Mouse (Mus musculus) heart, adult 2 months (tissue): ENCODE measurements around the gene Olfr190. TPM values are rescaled to one million over a fixed set of nuclear protein-coding genes. Genes with fewer than 3 reads are reported as not detected.

Experiments
- DNase-seq, 2 experiments: peaks; one replicate each; pipeline ENCODE4 v3.0.0; 2021
- H3K27ac ChIP-seq: fragments of 200-600 bp; 2 replicates; pipeline ENCODE4 v1.8.1; 2022
- H3K27me3 ChIP-seq: fragments of 200-500 bp; 2 replicates; pipeline ENCODE4 v1.6.1; 2012; ENCODE audit warnings: mild to moderate bottlenecking, low read length, inconsistent platforms, mixed read lengths; ENCODE audit not compliant: control insufficient read depth, insufficient read depth
- H3K36me3 ChIP-seq: fragments of 200-500 bp; 2 replicates; pipeline ENCODE4 v1.6.1; 2012; ENCODE audit warnings: low read length, inconsistent platforms; ENCODE audit not compliant: control insufficient read depth, insufficient read depth
- H3K4me1 ChIP-seq: fragments of 200-500 bp; 2 replicates; pipeline ENCODE4 v1.6.1; 2011; ENCODE audit warnings: low read length; ENCODE audit not compliant: control insufficient read depth, insufficient read depth
- H3K4me3 ChIP-seq: fragments of 200-600 bp; 2 replicates; pipeline ENCODE4 v1.8.1; 2022
- H3K79me2 ChIP-seq: fragments of 200-500 bp; replicated peaks from 2 replicates; pipeline ENCODE4 v1.6.1; 2012; ENCODE audit warnings: mild to moderate bottlenecking, inconsistent platforms, low read length, moderate library complexity, mixed read lengths; ENCODE audit not compliant: control insufficient read depth, insufficient read depth
- H3K9ac ChIP-seq: fragments of 200-500 bp; 2 replicates; pipeline ENCODE4 v1.6.1; 2012; ENCODE audit warnings: low read depth, mild to moderate bottlenecking, control low read depth, inconsistent platforms, low read length, mixed read lengths
- CTCF ChIP-seq: fragments of 200-600 bp; IDR thresholded peaks from 2 replicates; pipeline ENCODE4 v1.8.1; 2022; ENCODE audit warnings: antibody characterized with exemption, mild to moderate bottlenecking, moderate library complexity
- EP300 ChIP-seq: fragments of 200-500 bp; IDR thresholded peaks from 2 replicates; pipeline ENCODE4 v1.6.1; 2011; ENCODE audit warnings: low read depth, low read length, control low read depth; ENCODE audit not compliant: insufficient read depth
- POLR2A ChIP-seq: fragments of 200-500 bp; IDR thresholded peaks from 2 replicates; pipeline ENCODE4 v1.6.1; 2011; ENCODE audit warnings: mild to moderate bottlenecking, low read depth, low read length, control low read depth; ENCODE audit not compliant: insufficient read depth
- WGBS: fragments of 180-500 bp; shearing (Covaris S2); methylation state at CpG from one replicate; pipeline ENCODE4 v1.1.7; 2018; 5-methylcytosine and 5-hydroxymethylcytosine counted together
- intact Hi-C: fragments of 180-260 bp; cut with DNase I; formaldehyde crosslinking; loops from one replicate; pipeline ENCODE4 v1.15.1; 2025
- polyA plus RNA-seq: library from polyadenylated mRNA; depleted of rRNA; stranded (reverse); fragments of >200 nt; gene quantifications from 2 replicates; pipeline ENCODE4 v1.2.3, GENCODE M21; 2012; rRNA removed
- total RNA-seq, 2 experiments: library from RNA; stranded (reverse); gene quantifications; 2 replicates each; pipeline ENCODE4 v1.2.3; 2021

The Olfr190 gene
- total and polyA plus RNA-seq, 3 experiments: not detected

GRCm38 (mm10) chr16:59039710-59040109, 38.1 kb downstream of the Olfr190 start, which contains the start of gene Olfr187:
Olfr187 (minus strand) TSS chr16:59039767.
- Histone ChIP-seq H3K4me1 (no peaks in the 10 kb centered on the region), H3K4me3 (no peak within 1 kb of the TSS), H3K27ac (no peak within 1 kb of the TSS), H3K36me3 (no peaks in the 10 kb centered on the region), H3K79me2 (no peaks in the 10 kb centered on the region), H3K9ac (no peak within 1 kb of the TSS), H3K27me3 (no peaks in the 10 kb centered on the region)
- no peak for DNase-seq
- no peak for TF ChIP-seq EP300
- TF ChIP-seq POLR2A: no peak
- TF ChIP-seq CTCF: no peak
- intact Hi-C loops: no loop called here
- WGBS: 79% methylated on average over 7 of the region's 7 CpGs

DNA sequence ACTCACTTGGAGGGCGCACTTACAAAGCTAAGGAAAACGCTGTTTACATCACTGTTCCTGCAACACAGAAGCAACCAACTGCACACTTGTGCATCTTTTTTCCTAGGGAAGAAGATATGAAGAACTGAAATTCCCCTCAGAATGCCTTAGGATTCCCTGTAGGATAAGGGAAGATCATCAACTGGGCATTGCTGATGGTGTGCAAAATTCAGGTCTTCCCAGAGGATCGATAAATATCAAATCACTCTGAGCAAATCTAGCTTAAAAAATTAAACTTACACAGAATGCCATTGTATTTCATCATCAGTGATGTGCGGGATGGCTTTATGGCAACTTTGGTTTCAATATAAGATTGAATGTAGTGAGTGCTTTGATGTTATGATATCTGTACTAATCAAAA, 47.6 kb downstream of the Olfr190 start, which contains the start of gene Olfr186:
Olfr186 (minus strand) TSS at position 101 of the 400 bp plus-strand sequence.
- H3K79me2 ChIP-seq: no peaks in the 10 kb centered on the region
- no peaks in the 10 kb centered on the region for H3K27me3 ChIP-seq
- no peak within 1 kb of the TSS for H3K27ac ChIP-seq
- no peak within 1 kb of the TSS for H3K9ac ChIP-seq
- H3K4me1 ChIP-seq: no peaks in the 10 kb centered on the region
- TF ChIP-seq EP300 (no peak), CTCF (no peak), POLR2A (no peak)
- intact Hi-C loops: no loop called here
- no peak within 1 kb of the TSS for H3K4me3 ChIP-seq
- 87% methylated on average over 4 of the region's 4 CpGs for WGBS
- DNase-seq: no peak
- no peaks in the 10 kb centered on the region for H3K36me3 ChIP-seq

Other genes with a start within 250 kb of the Olfr190 start
- gene Olfr177, start 203.2 kb downstream of the Olfr190 start, total RNA-seq: not detected
- not detected in 2 replicates for gene Olfr177, start 203.2 kb downstream of the Olfr190 start, polyA plus RNA-seq
- gene Olfr178, start 185.9 kb downstream of the Olfr190 start, total RNA-seq: not detected
- gene Olfr178, start 185.9 kb downstream of the Olfr190 start, polyA plus RNA-seq: not detected in 2 replicates
- gene Olfr181, start 149.2 kb downstream of the Olfr190 start, total RNA-seq: not detected
- gene Olfr181, start 149.2 kb downstream of the Olfr190 start, polyA plus RNA-seq: not detected in 2 replicates
- not detected for gene Olfr180, start 148.6 kb downstream of the Olfr190 start, total RNA-seq
- gene Olfr180, start 148.6 kb downstream of the Olfr190 start, polyA plus RNA-seq: not detected in 2 replicates
- not detected for gene Olfr183, start 82.6 kb downstream of the Olfr190 start, total RNA-seq
- gene Olfr183, start 82.6 kb downstream of the Olfr190 start, polyA plus RNA-seq: not detected in 2 replicates
- gene Olfr186, start 47.7 kb downstream of the Olfr190 start, total RNA-seq: not detected
- gene Olfr186, start 47.7 kb downstream of the Olfr190 start, polyA plus RNA-seq: not detected in 2 replicates
- not detected for gene Olfr187, start 38.2 kb downstream of the Olfr190 start, total RNA-seq
- not detected in 2 replicates for gene Olfr187, start 38.2 kb downstream of the Olfr190 start, polyA plus RNA-seq
- gene Olfr191, start 11.8 kb upstream of the Olfr190 start, total RNA-seq: not detected
- gene Olfr191, start 11.8 kb upstream of the Olfr190 start, polyA plus RNA-seq: not detected in 2 replicates
- not detected for gene Olfr193, start 33.9 kb upstream of the Olfr190 start, total RNA-seq
- not detected in 2 replicates for gene Olfr193, start 33.9 kb upstream of the Olfr190 start, polyA plus RNA-seq
- gene Olfr194, start 43.1 kb upstream of the Olfr190 start, total RNA-seq: not detected
- gene Olfr194, start 43.1 kb upstream of the Olfr190 start, polyA plus RNA-seq: not detected in 2 replicates
- not detected for gene Olfr195, start 69.0 kb upstream of the Olfr190 start, total RNA-seq
- not detected in 2 replicates for gene Olfr195, start 69.0 kb upstream of the Olfr190 start, polyA plus RNA-seq
- gene Olfr196, start 92.4 kb upstream of the Olfr190 start, total RNA-seq: not detected
- not detected in 2 replicates for gene Olfr196, start 92.4 kb upstream of the Olfr190 start, polyA plus RNA-seq
- gene Olfr198, start 125.5 kb upstream of the Olfr190 start, total RNA-seq: not detected
- not detected in 2 replicates for gene Olfr198, start 125.5 kb upstream of the Olfr190 start, polyA plus RNA-seq
- not detected for gene Olfr199, start 141.8 kb upstream of the Olfr190 start, total RNA-seq
- gene Olfr199, start 141.8 kb upstream of the Olfr190 start, polyA plus RNA-seq: not detected in 2 replicates
- not detected for gene Olfr201, start 194.6 kb upstream of the Olfr190 start, total RNA-seq
- not detected in 2 replicates for gene Olfr201, start 194.6 kb upstream of the Olfr190 start, polyA plus RNA-seq
- gene Olfr202, start 208.8 kb upstream of the Olfr190 start, total RNA-seq: not detected
- gene Olfr202, start 208.8 kb upstream of the Olfr190 start, polyA plus RNA-seq: not detected in 2 replicates
- not detected for gene Olfr203, start 220.9 kb upstream of the Olfr190 start, total RNA-seq
- not detected in 2 replicates for gene Olfr203, start 220.9 kb upstream of the Olfr190 start, polyA plus RNA-seq
- not detected for gene Olfr204, start 240.2 kb upstream of the Olfr190 start, total RNA-seq
- gene Olfr204, start 240.2 kb upstream of the Olfr190 start, polyA plus RNA-seq: not detected in 2 replicates